Mouse (Mus musculus): Measurements from ENCODE around the gene Zfp772. TPM values are rescaled to one million over a fixed set of nuclear protein-coding genes. Genes with fewer than 3 reads are reported as not detected.
A peak's percentile ranks its signal among the peaks of the same experiment; 100 is the strongest.
"Not testable (repeated sequence)": the region's sequence is repeated elsewhere in the genome, so short reads cannot be mapped to it uniquely, and the experiment has no call there.

Gene Zfp772
- polyA plus RNA-seq (2012; rRNA removed): 1.8 and 2.4 TPM in 2 replicates

GRCm38 (mm10) chr7:7209313-7210151, at the start of gene Zfp772:
TSS of gene Zfp772 (minus strand) at chr7:7209998.
- under 1% methylated on average over 24 of the region's 24 CpGs for whole genome bisulfite sequencing
- not testable (repeated sequence) for H3K36me3 ChIP-seq (ENCODE audit: control insufficient read depth, insufficient read depth, low read length); H3K27me3 ChIP-seq (replicated peaks; ENCODE audit: control insufficient read depth, insufficient read depth, low read length); H3K4me1 ChIP-seq (ENCODE audit: control insufficient read depth, insufficient read depth, low read length); H3K27ac ChIP-seq (ENCODE audit: insufficient read depth, low read depth, low read length)
- H3K4me3 ChIP-seq (ENCODE audit: insufficient read depth, low read depth, low read length): peak within 1 kb of the TSS; percentile 90
- DNase-seq: peak; percentile 66

DNA sequence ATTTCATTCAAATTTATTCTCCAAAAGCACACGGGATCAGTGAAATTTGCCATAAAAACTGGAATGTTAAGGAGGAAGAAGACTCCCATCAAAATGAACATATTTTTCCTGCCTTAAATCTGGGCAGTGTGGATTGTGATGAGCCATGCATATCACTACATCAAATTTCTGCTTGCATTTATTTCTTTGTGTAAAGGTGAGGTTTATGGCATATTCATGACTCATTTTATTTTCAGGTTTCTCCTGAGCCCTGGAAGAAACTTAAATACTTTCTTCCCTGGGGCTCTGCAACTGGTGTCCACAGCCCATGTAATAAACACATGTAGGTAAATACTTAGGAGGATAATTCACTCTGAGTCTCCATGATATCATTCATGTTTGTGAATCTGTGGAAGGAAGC, 37.4 kb upstream of the Zfp772 start, which contains the start of gene Vmn2r29:
Vmn2r29 (minus strand) TSS at position 101 of the 400 bp plus-strand sequence.
- H3K4me1 ChIP-seq (ENCODE audit: control insufficient read depth, insufficient read depth, low read length); H3K36me3 ChIP-seq (ENCODE audit: control insufficient read depth, insufficient read depth, low read length); H3K27ac ChIP-seq (ENCODE audit: insufficient read depth, low read depth, low read length); H3K27me3 ChIP-seq (replicated peaks; ENCODE audit: control insufficient read depth, insufficient read depth, low read length); DNase-seq; H3K4me3 ChIP-seq (ENCODE audit: insufficient read depth, low read depth, low read length): not testable (repeated sequence)
- WGBS: no CpG with 5 or more reads among the region's 1 CpGs

GRCm38 (mm10) chr7:7188191-7188942, 21.4 kb downstream of the Zfp772 start:
- Histone ChIP-seq H3K4me1 (ENCODE audit: control insufficient read depth, insufficient read depth, low read length) (no peaks in the 10 kb centered on the region; the same call in 1 of the 2 replicates), H3K4me3 (ENCODE audit: insufficient read depth, low read depth, low read length) (peak overlapping the region; percentile 65), H3K36me3 (ENCODE audit: control insufficient read depth, insufficient read depth, low read length) (no peaks in the 10 kb centered on the region), H3K27ac (ENCODE audit: insufficient read depth, low read depth, low read length) (no peak overlapping the region), H3K27me3 (replicated peaks; ENCODE audit: control insufficient read depth, insufficient read depth, low read length) (no peaks in the 10 kb centered on the region)
- TF ChIP-seq POLR2A (IDR thresholded peaks at IDR 0.05; ENCODE audit: low read depth, low read length) (no peak), CTCF (conservative IDR thresholded peaks at IDR 0.05; ENCODE audit: insufficient read depth, insufficient read length, low read depth, low read length) (peak; percentile 84)
- DNase-seq: peak; percentile 77
- WGBS: 8% methylated on average over 18 of the region's 18 CpGs

DNA sequence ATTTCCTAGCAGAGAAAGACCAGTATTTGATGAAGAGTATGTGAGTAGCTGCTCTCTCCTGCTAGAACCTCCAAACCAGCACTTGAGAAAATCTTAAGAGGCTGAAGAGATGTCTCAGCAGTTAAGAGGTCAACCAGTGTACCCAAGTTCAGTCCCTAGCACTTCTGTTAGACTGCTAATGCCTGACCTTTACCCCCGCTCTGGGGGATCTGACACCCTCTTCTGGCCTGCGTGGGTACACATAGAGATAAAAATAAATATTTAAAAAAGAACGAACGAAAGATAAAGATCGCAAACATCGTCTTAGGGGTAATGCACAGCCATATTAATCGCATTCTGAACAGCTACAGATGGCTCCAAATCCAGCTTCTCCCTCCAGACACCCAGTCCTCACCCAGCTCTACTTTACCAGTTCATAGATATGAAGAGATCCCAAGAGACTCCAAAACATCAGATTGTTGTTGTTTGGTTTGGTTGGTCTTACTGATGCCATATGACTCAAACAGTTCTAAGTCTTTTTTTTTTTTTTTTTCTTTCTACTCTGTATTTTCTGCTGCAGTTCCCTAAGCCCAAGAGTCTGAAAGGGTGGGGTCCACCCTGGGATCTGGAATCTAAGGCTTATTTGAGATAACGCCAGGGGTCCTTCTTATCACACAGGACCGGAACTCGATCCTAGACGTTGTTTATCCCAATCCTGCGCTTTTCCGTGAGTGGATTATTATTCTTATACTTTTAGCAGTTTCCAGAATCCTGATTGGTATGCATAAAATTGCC, 22.2 kb downstream of the Zfp772 start:
- TF ChIP-seq POLR2A (IDR thresholded peaks at IDR 0.05; ENCODE audit: low read depth, low read length) (no peak), CTCF (conservative IDR thresholded peaks at IDR 0.05; ENCODE audit: insufficient read depth, insufficient read length, low read depth, low read length) (no peak)
- DNase-seq: peak; percentile 5
- 31% methylated on average over 13 of the region's 13 CpGs for WGBS
- H3K27me3 ChIP-seq (replicated peaks; ENCODE audit: control insufficient read depth, insufficient read depth, low read length): no peaks in the 10 kb centered on the region
- no peaks in the 10 kb centered on the region for H3K36me3 ChIP-seq (ENCODE audit: control insufficient read depth, insufficient read depth, low read length)
- H3K4me1 ChIP-seq (ENCODE audit: control insufficient read depth, insufficient read depth, low read length): no peaks in the 10 kb centered on the region; the same call in 1 of the 2 replicates
- H3K27ac ChIP-seq (ENCODE audit: insufficient read depth, low read depth, low read length): no peak overlapping the region
- H3K4me3 ChIP-seq (ENCODE audit: insufficient read depth, low read depth, low read length): peak overlapping the region; percentile 65

GRCm38 (mm10) chr7:7185897-7186296, 23.9 kb downstream of the Zfp772 start:
- TF ChIP-seq POLR2A (IDR thresholded peaks at IDR 0.05; ENCODE audit: low read depth, low read length): no peak
- H3K4me1 ChIP-seq (ENCODE audit: control insufficient read depth, insufficient read depth, low read length): no peaks in the 10 kb centered on the region; the same call in 1 of the 2 replicates
- H3K4me3 ChIP-seq (ENCODE audit: insufficient read depth, low read depth, low read length): no peak overlapping the region
- WGBS: 96% methylated on average over 1 of the region's 1 CpGs
- DNase-seq: no peak
- H3K27ac ChIP-seq (ENCODE audit: insufficient read depth, low read depth, low read length): no peak overlapping the region
- H3K27me3 ChIP-seq (replicated peaks; ENCODE audit: control insufficient read depth, insufficient read depth, low read length): no peaks in the 10 kb centered on the region
- H3K36me3 ChIP-seq (ENCODE audit: control insufficient read depth, insufficient read depth, low read length): peaks cover 5% of the 10 kb centered on the region

GRCm38 (mm10) chr7:7171227-7172147, 38.3 kb downstream of the Zfp772 start, which contains the start of gene Zfp418:
TSS of gene Zfp418 (plus strand) at chr7:7171330.
- DNase-seq: peak; percentile 87
- Histone ChIP-seq H3K4me1 (ENCODE audit: control insufficient read depth, insufficient read depth, low read length) (peaks cover 4% of the 10 kb centered on the region; the same call in 1 of the 2 replicates), H3K27ac (ENCODE audit: insufficient read depth, low read depth, low read length) (peak within 1 kb of the TSS; percentile 40), H3K4me3 (ENCODE audit: insufficient read depth, low read depth, low read length) (peak within 1 kb of the TSS; percentile 66), H3K36me3 (ENCODE audit: control insufficient read depth, insufficient read depth, low read length) (peaks cover 5% of the 10 kb centered on the region), H3K27me3 (replicated peaks; ENCODE audit: control insufficient read depth, insufficient read depth, low read length) (no peaks in the 10 kb centered on the region)
- WGBS: 1% methylated on average over 26 of the region's 26 CpGs
- TF ChIP-seq POLR2A (IDR thresholded peaks at IDR 0.05; ENCODE audit: low read depth, low read length) (no peak), CTCF (conservative IDR thresholded peaks at IDR 0.05; ENCODE audit: insufficient read depth, insufficient read length, low read depth, low read length) (no peak)

Other genes with a start within 250 kb of the Zfp772 start
- not detected in 2 replicates for gene Aurkc, start 214.7 kb downstream of the Zfp772 start, polyA plus RNA-seq (2012; rRNA removed)
- gene Zfp954, start 88.5 kb downstream of the Zfp772 start, polyA plus RNA-seq (2012; rRNA removed): 7.5 and 7.6 TPM in 2 replicates
- 0.27 TPM in 2 replicates for gene Zfp773, start 73.2 kb downstream of the Zfp772 start, polyA plus RNA-seq (2012; rRNA removed)
- gene Zfp418, start 38.7 kb downstream of the Zfp772 start, polyA plus RNA-seq (2012; rRNA removed): 0.88 and 0.95 TPM in 2 replicates
- gene Vmn2r29, start 37.3 kb upstream of the Zfp772 start, polyA plus RNA-seq (2012; rRNA removed): 0.46 and 1.1 TPM in 2 replicates
- gene Gm45844, start 68.3 kb upstream of the Zfp772 start, polyA plus RNA-seq (2012; rRNA removed): 2.4 and 2.6 TPM in 2 replicates
- 33.5 and 35.6 TPM in 2 replicates for gene Clcn4, start 90.9 kb upstream of the Zfp772 start, polyA plus RNA-seq (2012; rRNA removed)
- gene Vmn2r30, start 127.6 kb upstream of the Zfp772 start, polyA plus RNA-seq (2012; rRNA removed): not detected in 2 replicates
- not detected in 2 replicates for gene Gm45783, start 164.6 kb upstream of the Zfp772 start, polyA plus RNA-seq (2012; rRNA removed)
- not detected in 2 replicates for gene Vmn2r31, start 189.7 kb upstream of the Zfp772 start, polyA plus RNA-seq (2012; rRNA removed)